Mouse (Mus musculus) yolk sac, embryonic 10.5 days (tissue): ENCODE results near the gene Plekha6.
A peak's percentile ranks its signal among the peaks of the same experiment; 100 is the strongest.

Source experiments
- DNase-seq: peaks from one replicate; pipeline ENCODE4 v3.0.0-alpha.2; 2017; ENCODE audit warnings: low spot score

Gene Plekha6

DNA sequence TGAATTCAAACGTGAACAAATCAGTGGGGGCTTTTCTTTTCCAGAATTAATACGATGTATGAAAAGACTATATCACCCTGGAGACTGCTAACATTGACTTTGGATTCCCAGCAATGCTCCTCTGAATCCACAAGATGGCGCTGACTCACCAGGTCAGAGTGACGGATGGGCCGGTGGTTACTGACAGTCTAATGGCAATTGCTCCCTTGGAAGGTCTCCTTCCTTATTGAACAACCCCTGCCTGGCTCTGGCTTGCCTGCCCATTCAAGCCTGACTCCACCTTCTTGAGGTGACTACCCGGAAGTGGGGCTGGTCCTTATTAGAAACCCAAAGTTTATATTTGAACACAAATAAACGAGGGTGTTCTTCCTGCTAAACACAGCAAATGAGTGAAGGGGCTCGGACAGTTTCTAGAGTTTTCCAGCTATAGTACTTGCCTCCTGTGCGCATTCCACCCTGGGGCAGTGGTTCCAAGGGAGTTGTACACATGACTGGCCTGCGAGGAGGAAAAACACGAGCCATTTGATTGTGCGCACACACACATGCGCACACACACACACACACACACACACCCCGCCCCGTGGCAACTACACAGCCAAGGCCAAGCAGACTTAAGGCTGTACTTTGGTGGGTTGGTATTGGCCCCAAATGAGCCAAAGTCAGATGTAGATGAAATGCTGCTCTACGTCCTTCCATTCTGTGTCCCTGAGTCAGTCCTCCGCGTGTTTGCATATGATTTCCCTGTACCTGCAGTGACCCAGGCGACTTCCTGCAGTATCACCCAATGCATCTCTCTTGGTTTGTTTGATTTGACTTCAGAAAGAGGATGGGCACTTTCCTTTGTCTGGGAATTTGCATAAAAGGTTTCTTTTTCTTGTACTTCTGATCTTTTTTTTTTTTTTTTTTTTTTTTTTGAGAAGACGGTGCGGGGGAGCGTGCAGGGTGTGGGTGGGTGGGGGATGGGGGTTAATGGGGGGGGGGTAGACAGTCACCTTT lies 17.7 kb upstream of the Plekha6 start:
- DNase-seq, result peak; percentile 42

DNA sequence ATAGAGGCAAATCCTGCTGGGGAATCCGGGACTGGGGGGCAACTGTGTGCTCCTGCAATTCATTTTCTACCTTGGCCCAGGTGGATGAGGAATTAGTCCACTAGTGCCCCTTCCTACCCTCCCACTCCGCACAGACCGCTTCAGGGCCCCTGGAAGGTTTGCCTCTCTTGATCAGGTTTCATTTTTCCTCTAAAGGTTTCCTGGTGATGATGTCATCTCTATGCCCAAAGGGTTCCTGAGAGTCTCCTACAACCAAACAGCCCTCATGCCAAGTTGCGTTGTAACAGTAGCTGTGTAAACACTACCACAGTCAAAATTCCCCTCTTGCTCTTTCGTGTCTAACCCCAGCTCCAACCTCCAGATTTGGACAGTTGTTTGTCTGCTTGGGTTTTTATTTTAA lies 16.7 kb upstream of the Plekha6 start:
- no peak for DNase-seq

DNA sequence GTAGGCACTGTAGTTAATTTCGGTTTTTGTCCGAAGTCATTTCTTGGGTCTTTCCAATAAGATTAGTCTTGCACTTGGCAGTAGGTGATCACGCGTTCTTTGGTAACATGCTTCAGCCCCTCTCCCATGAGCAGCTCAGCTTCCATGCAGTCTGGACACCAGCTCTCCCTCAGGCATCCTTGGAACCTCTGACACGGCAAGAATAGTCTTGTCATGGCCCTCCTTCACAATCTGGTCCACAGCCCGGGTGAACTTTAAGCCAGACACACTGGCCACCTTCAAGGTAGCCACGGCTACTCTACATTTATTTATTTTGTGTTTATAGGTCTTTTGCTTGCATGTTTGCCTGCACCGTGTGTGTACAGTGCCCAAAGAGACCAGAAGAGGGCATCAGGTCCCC lies 15.9 kb upstream of the Plekha6 start:
- DNase-seq, result no peak

DNA sequence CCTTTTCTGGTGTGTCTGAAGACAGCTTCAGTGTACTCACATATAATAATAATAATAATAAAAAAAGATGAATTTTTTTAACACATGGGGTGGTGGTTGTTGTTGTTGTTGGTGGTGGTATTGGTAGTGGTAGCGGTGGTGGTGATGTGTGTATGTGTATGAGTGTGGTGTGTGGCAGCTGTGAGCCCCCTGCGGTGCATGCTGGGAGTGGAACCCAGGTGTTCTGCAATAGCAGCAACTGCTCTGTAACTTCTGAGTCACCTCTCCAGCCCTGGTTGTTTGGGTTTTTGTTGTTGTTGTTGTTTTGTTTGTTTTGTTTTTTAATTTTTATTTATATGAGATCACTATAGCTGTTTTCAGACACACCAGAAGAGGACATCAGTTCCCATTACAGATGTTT lies 13.5 kb upstream of the Plekha6 start:
- DNase-seq, result no peak

DNA sequence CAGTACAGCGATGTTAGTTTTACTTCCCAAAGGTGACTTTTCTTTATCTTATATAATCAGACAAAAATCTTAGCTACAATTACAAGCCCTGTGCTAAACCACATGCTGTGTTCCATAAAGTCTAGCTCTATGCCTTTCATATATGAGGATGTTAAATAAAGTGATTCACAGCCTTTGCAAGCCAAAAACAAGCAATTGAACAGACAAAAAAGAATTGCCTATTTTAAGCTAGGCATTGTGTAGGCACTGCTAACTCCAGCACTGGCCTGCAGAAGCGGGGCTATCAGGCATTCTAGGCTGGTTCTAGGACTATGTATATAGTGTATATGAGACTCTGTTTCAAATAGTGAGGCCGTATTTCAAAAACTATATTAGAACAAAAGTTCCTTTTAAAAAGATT lies 11.8 kb upstream of the Plekha6 start:
- DNase-seq, result no peak

DNA sequence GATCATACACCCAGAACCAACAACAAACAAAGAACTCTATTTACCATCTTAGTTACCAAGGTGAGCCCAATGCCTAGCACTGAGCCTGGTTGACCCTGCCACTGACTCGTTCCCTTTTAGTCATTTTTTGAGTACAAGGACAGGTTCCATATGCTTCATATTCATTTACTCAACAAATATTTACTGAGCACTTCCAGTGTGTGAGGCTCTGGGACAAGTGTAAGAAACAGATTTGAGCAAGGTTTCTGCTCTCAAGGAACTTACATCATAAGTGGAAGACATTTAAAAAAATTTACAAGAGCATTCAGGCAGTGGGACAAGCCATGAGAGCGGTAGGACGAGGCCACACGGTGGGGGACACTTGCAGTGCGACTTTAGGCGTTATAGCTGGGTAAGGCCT lies 8.7 kb upstream of the Plekha6 start:
- DNase-seq, result no peak

DNA sequence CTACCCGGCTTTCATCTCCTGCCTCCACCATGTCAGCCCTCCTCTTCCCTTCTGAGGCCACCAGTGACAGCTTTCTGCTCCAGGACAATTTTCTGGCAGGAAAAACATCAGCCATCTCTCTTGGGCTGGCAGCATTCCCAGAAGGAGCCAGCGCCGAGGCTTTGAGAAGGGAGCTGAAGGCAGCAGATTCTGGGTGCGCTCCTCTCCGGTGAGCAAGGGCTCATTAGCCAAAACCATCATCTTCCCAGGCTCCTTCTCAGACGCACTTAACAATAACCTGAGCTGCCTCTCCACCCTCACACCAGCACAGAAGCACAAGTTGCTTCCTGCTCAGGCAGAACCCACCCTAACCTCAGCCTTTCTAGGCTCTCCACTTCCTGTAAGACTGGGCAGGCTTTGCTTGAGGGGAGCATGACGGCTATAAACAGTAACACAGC lies 4.9 kb upstream of the Plekha6 start:
- DNase-seq, result no peak

DNA sequence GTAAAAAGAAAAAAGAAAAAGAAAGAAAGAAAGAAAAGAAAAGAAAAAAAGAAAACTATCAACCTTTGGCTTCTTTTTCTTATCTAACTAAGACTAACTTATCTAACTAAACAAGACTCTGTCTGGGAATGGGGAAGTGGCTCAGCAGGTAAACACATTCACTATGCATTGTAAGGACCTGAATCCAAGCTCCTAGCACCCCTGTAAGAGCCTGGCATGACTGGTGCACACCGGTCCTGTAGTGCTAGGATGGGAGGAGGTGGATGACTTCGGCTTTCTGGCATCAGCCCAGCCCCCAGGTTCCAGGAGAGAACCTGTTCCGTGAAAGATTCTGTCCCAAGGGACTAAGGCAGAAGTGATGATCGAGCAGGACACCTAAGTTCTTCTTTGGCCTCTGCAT lies 2.5 kb upstream of the Plekha6 start:
- peak; percentile 22 for DNase-seq

DNA sequence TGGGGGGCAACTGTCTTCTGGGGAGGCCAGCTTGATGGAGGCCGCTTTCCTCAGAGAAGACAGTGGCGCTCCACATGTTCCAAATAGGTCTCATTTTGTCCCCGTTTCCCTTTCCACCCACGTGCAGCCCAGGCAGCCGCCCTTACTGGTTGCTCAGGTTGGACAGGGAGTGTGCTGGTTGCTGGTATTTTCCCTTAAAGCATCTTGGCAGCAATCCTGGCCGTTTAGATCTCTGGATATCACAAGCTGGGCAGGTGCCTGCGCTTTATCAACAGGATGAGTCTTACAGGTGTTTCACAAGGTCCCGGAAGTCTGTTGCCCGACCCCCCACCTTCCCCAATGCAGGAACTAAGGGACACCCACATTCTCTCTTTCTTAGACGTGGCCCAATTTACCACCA lies 2.0 kb upstream of the Plekha6 start:
- no peak for DNase-seq

DNA sequence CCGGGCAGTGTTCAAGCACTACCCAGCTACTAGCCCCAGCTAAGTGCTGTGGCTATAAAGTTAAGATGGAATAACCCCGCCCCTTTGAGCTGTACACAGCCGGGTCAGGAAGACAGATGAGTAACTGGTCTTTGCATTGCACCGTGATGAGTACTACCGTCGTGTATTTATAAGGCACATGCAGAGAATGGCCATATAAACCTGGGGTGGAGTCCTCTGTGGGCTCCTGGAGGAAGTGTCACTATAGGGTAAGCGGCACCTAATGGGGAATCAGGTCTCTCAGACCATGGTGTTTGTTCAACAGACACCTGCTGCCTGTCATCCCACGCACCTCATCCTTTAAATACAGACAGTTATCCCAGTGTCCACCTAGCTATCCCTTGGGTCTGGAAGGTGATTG lies 1.0 kb upstream of the Plekha6 start:
- DNase-seq, result no peak

DNA sequence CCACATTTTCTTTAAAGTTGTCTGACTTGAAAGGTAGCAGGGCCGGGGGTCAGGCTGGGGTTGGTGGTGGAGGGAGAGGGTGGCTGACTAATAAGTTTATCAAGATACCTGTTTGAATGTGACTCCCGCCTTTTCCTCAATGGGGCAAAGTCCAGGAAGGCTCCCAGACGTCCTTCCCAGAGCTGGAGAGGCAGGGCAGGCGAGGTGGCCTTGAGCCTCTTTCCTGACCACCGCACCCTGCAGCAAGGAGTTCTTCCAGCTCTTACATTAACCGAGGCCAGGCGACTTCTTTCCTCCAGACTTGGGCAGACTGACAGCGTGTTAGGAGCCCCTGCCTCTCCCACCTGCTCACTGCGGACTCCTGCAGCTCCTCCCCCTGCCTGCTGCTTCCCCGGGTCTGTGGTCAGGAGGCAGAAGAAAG lies 591 bp downstream of the Plekha6 start:
- DNase-seq, result peak; percentile 88

DNA sequence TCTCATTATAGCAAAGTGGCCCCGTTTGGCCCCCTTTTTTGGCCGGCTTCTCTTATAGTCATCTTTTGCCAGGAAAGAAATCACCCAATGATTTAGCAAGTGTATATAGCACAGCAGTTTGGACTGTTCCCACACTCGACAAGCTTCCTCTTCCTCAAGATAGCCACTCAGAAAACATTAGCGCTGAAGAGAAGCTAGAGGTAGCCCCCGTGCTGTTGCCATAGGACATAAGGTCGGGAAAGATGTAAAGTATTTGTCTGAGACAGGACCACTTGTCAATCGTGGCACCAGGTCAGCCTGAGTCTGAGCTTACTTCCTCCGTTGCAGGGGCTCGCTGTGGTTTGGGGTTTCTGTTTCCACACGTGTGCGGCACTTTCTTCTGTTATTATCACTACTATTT lies 1.1 kb downstream of the Plekha6 start:
- peak; percentile 18 for DNase-seq

DNA sequence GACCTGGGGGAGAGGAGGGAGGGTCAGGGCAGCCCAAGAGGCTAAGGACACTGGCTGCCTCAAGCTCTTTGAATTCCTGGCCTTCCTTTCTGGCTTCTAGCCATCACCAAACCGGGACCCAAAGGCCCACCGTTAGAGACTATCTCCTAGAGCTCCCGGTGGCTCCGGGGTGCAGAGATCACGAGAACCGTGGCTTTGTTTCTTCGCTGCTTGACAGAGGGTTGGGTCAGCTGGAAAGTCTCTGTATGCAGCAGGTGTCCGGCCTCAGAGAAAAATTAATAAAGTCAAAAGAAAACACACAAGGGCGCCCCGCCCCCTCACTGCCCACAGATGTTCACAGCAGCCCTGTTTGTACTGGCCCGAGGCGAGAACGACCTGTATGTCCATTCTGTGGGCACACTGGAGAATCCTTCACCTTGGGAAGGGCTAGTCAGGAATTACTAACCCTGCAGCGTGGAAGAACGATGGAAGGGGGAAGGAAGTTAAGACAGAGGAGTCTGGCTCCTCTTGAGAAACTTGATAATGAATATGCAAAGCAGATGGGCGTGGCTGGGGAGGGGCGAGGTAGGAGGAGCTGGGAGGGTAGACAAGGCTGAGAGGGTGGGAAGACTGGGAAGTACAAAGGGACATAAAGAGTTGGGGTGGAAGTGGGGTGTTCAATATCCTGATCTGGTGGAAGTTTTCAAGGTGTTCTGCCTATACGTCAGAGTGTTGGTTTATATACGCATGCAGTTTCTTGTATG lies 4.5 kb downstream of the Plekha6 start:
- no peak for DNase-seq

DNA sequence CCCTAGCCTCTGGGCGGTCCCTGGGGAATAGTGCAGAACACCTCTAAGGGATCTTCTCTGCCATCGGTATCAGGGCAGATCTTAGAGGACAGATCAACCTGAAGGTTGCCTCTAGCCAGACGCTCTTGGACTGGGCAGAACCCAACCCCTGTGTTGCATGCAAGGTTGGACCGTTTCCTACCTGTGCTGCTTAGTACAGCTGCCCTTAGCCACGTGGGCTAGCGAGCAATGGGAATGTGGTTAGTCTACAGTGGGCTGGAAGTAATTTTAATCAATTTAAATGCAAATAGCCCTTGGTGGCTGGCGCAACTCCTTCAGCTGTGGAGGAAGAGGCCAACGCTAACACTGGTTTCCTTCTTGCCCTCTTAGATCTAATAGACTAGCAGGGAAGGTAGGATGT lies 6.2 kb downstream of the Plekha6 start:
- DNase-seq, result no peak

DNA sequence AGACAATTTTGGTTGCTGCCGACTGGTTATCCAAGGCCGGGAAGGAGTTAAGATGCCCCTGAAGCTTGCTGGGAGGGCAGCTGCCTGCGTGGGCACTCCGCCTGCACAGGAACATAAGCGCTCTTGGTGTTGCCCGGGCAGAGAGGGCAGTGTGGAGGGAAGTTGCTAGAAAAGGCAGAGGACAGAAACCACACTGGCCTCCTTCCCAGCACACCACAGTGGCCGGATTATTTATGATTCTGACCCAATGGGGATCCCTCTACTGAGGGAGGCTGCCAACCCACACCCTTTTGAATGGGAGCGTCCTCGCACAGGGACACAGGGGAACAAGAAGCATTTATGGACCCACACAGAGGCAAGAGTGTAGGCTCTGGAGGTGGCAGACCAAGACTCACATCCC lies 7.3 kb downstream of the Plekha6 start:
- no peak for DNase-seq

DNA sequence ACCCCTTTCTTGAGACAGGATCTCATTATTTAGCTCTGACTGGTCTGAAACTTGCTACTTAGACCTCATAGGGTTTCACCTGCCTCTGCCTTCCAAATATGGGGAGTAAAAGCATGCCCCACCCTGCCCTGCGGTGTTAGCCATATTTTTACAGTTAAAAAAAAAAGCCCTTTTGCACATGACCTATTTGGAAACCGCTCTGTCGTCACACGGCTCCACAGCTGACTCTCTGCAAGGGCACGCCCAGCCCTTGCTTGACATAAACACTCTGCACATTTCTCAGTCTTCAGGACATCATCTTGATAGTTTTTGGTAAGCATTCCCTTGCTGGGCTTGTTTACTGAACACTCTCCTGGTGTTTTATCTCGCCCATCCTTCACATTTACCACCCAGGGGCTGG lies 11.1 kb downstream of the Plekha6 start:
- DNase-seq, result no peak

DNA sequence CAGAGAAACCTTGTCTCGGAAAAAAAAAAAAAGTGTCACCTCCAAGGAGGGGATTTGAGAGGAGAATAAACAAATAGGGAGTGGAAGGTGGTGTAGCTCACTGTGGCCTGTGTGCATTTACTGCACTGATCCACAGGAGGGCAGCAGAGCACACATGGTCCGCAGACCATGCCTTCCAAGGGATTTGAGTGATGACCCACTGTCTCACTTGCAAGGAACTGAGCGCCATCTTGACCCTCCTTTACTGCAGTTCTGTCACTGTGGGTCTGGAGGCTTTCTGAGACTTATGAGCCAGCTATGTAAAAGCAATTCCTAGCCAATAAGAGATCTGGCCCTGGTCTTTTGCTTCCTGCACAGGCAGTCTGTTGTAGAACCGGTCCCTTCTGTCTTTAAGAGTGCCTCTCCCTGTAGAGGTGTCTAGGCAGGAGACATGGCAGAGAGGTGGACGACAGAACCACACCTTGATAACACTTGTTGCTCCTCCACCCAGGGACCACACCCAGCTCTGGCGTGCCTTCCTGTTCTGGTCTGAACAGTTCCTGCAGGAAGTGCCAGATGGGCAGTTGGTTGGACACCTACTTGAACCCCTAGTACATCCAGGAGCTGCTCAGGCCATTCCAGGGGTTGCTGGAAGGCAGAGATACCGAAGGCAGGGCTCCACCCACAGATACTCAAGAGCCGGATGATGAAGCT lies 13.6 kb downstream of the Plekha6 start:
- peak; percentile 45 for DNase-seq

DNA sequence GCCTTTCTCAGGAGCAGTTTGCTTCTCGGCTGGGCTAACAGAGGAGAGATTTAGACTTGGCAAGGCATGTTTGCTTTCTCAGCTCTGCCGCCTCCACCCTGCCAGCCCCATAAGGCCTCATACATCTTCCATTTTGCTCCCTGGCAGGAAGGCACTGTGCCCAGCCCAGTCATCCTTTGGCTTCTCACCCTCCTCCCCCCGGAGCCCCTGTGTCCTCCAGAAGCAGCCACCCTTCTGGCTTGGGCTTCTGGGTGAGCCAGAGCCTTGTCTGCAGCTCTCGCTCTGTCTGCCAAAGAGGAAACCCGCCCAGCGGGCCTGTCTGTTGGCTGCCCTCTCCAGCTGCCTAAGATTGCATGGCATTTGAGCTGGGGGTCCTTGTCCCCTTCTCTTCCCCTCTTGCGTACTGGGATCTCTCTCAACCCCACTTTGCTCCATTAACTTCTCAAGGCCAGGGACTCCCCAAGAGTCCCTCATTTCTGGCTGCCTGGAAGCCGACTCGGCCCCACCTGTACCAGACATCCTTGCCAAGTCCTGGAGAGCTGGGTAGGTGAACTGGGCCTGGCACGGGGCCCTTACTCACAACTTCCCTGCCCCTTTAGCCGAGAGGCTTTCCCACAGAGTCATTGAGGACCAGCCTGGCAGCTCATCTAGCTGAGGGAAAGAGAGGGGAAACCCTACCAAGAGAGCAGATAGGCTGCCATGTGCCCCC lies 14.9 kb downstream of the Plekha6 start:
- no peak for DNase-seq

DNA sequence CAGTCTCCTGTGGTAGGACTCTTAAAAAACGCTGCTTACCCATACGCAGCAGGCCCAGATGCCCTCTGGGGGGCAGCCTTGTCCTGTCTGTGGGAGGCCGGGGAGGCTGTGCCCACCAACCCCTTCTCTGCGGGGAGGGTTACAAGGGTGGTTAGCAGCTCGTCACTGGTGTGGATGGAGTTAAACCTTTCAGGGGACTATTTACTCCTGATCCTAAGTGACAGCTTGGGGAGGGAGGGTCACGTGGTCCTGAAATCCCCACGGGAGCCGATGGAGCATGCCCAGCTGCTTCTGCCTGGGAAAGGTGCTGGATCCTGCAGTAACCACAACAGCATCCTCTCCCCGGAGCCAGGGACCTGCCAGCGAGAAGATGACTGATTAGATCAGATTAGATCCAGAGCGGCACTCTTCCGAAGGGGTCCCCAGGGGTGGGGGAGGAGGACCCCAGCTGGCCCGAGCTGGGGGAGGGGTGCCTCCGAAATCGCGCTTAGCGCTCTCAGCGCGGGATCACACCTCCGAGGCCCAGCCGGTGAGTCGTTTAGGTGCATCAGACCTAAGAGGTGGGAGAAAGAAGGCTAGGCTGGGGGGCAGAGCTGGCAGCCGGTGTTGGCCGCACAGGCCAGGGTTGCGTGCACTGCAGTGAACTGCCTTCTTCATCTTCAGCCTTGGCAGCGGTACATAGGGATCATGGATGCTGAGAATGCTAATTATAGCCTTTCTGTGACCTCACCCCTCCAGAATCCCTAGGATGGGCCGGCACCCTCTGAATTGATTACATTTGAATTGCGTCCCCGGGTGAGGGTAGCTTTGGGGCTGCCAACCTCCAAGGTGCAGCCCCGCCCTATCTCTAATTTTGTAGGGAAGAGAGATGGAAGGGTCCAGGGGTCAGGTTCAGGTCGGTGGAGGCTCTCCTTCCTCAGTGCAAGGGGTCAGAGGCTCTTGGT lies 17.3 kb downstream of the Plekha6 start:
- DNase-seq, result peak; percentile 56

DNA sequence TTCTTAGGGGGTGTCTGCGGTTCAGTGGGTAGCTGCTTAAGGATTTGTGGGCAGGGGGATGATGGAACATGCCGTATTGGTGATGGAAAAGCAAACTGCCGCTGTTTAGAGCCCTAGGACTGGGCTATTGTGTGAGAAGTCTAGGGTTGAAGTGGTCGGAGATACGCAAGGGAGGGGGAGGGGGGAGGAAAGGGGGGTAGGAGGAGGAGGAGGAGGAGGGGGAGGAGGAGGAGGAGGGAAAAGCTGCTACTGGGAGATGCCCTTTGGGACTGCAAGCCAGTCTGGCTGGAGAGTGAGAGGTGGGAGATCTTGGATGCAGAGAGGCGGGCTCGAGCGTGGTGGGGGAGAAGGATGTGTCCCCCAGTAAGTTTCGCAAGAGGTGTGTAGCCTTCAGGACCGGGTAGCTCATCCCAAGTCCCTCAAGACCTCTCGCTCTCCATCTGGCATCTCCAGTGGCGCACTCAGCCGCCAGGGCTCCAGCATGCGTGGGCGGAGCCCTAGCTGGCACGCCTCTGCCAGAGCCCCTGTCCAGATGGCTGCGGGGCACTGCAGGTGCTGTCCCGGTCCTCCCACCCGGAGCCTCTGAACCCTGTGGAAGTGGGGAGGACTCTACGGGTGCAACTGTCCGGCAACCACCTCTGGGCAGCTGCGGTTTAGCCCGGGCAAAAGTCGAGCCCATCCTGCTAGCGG lies 18.2 kb downstream of the Plekha6 start:
- DNase-seq, result no peak
